Mouse (Mus musculus) limb, embryonic 13.5 days (tissue): ENCODE measurements around the gene Gns. TPM values are rescaled to one million over a fixed set of nuclear protein-coding genes. Genes with fewer than 3 reads are reported as not detected.
A peak's percentile ranks its signal among the peaks of the same experiment; 100 is the strongest.

ENCODE experiments used
- ATAC-seq: fragments of 200-750 bp; cut with Nextera tagmentation; 2 replicates; pipeline ENCODE4 v1.8.0; 2017; ENCODE audit warnings: low read depth, moderate number of reproducible peaks, moderate TSS enrichment; ENCODE audit not compliant: low FRiP score
- H3K27ac ChIP-seq: fragments of 300-500 bp; sonication (generic); 2 replicates; pipeline ENCODE4 v1.5.1; 2015; ENCODE audit warnings: inconsistent platforms, mild to moderate bottlenecking, moderate library complexity
- H3K27me3 ChIP-seq: fragments of 300-500 bp; sonication (generic); 2 replicates; pipeline ENCODE4 v1.6.1; 2015; ENCODE audit warnings: mild to moderate bottlenecking, inconsistent platforms
- H3K36me3 ChIP-seq: fragments of 300-500 bp; sonication (generic); 2 replicates; pipeline ENCODE4 v1.6.1; 2015; ENCODE audit warnings: inconsistent platforms, mild to moderate bottlenecking, moderate library complexity
- H3K4me1 ChIP-seq: fragments of 300-500 bp; sonication (generic); 2 replicates; pipeline ENCODE4 v1.6.1; 2015; ENCODE audit warnings: inconsistent platforms
- H3K4me2 ChIP-seq: fragments of 300-500 bp; sonication (generic); replicated peaks from 2 replicates; pipeline ENCODE4 v1.6.1; 2015; ENCODE audit warnings: inconsistent platforms, mild to moderate bottlenecking, moderate library complexity
- H3K4me3 ChIP-seq: fragments of 300-500 bp; sonication (generic); 2 replicates; pipeline ENCODE4 v1.5.1; 2015; ENCODE audit warnings: moderate library complexity, mild to moderate bottlenecking, inconsistent platforms
- H3K9ac ChIP-seq: fragments of 300-500 bp; sonication (generic); 2 replicates; pipeline ENCODE4 v1.6.1; 2015; ENCODE audit warnings: mild to moderate bottlenecking, inconsistent platforms
- H3K9me3 ChIP-seq: fragments of 300-500 bp; sonication (generic); 2 replicates; pipeline ENCODE4 v1.6.1; 2016; ENCODE audit warnings: inconsistent platforms
- WGBS: fragments of 180-500 bp; shearing (Covaris S2); methylation state at CpG from one replicate; pipeline ENCODE4 v1.1.7; 2015; 5-methylcytosine and 5-hydroxymethylcytosine counted together
- polyA plus RNA-seq: library from polyadenylated mRNA; unstranded; fragments of >200 nt; fragmentation: Nextera tagmentation; extraction: Ambion mirVana; gene quantifications from 2 replicates; pipeline ENCODE4 v1.2.1, GENCODE M21; 2015

Gns gene
- polyA plus RNA-seq, 1 experiment from 2014 or later, result 45.8 TPM

GRCm38 (mm10) chr10:121435546-121436257 is 70.8 kb downstream of the Gns start:
- 14% methylated on average over 28 of the region's 28 CpGs for WGBS
- Histone ChIP-seq H3K4me1 (peaks cover 73% of the 10 kb centered on the region), H3K9me3 (no peaks in the 10 kb centered on the region), H3K4me3 (peak overlapping the region; percentile 24), H3K27ac (peak overlapping the region; percentile 82), H3K9ac (peak overlapping the region; percentile 13; the same call in 1 of the 2 replicates), H3K4me2 (peak overlapping the region; percentile 58), H3K27me3 (no peaks in the 10 kb centered on the region), H3K36me3 (no peaks in the 10 kb centered on the region)
- ATAC-seq, result no peak

- Histone ChIP-seq H3K4me3 (no peak overlapping the region), H3K4me2 (peak overlapping the region; percentile 58), H3K27me3 (no peaks in the 10 kb centered on the region), H3K4me1 (peaks cover 71% of the 10 kb centered on the region), H3K27ac (peak overlapping the region; percentile 82), H3K9me3 (no peaks in the 10 kb centered on the region), H3K9ac (no peak overlapping the region), H3K36me3 (no peaks in the 10 kb centered on the region)
- peak; percentile 37; the same call in 1 of the 2 replicates for ATAC-seq
- WGBS, result 7% methylated on average over 8 of the region's 8 CpGs
Observed at GRCm38 (mm10) chr10:121436258-121436645, 71.4 kb downstream of the Gns start.

GRCm38 (mm10) chr10:121436693-121437092 is 71.8 kb downstream of the Gns start:
- H3K36me3 ChIP-seq, result no peaks in the 10 kb centered on the region
- ATAC-seq, result peak; percentile 60; the same call in 1 of the 2 replicates
- peaks cover 70% of the 10 kb centered on the region for H3K4me1 ChIP-seq
- no peaks in the 10 kb centered on the region for H3K27me3 ChIP-seq
- peak overlapping the region; percentile 82 for H3K27ac ChIP-seq
- 7% methylated on average over 4 of the region's 4 CpGs for whole genome bisulfite sequencing
- H3K4me2 ChIP-seq, result peak overlapping the region; percentile 58
- H3K9me3 ChIP-seq, result no peaks in the 10 kb centered on the region
- H3K4me3 ChIP-seq, result no peak overlapping the region
- H3K9ac ChIP-seq, result no peak overlapping the region

GRCm38 (mm10) chr10:121438109-121438508 is 73.2 kb downstream of the Gns start:
- Histone ChIP-seq H3K27ac (no peak overlapping the region), H3K4me1 (peaks cover 64% of the 10 kb centered on the region)

GRCm38 (mm10) chr10:121439310-121439731 is 74.4 kb downstream of the Gns start:
- Histone ChIP-seq H3K4me1 (peaks cover 62% of the 10 kb centered on the region), H3K36me3 (no peaks in the 10 kb centered on the region), H3K9me3 (no peaks in the 10 kb centered on the region), H3K27ac (no peak overlapping the region), H3K9ac (no peak overlapping the region), H3K27me3 (no peaks in the 10 kb centered on the region), H3K4me3 (no peak overlapping the region), H3K4me2 (no peak overlapping the region)
- WGBS, result 88% methylated on average over 12 of the region's 12 CpGs
- ATAC-seq, result no peak

More at GRCm38 (mm10) chr10:121438109-121438508, 73.2 kb downstream of the Gns start:
- H3K36me3 ChIP-seq, result no peaks in the 10 kb centered on the region
- H3K9ac ChIP-seq, result no peak overlapping the region
- H3K9me3 ChIP-seq, result no peaks in the 10 kb centered on the region
- no peak overlapping the region for H3K4me3 ChIP-seq
- no peak for ATAC-seq
- WGBS, result 61% methylated on average over 6 of the region's 8 CpGs
- H3K27me3 ChIP-seq, result no peaks in the 10 kb centered on the region
- H3K4me2 ChIP-seq, result no peak overlapping the region

GRCm38 (mm10) chr10:121443791-121444190 is 78.9 kb downstream of the Gns start:
- Histone ChIP-seq H3K4me3 (no peak overlapping the region), H3K27me3 (no peaks in the 10 kb centered on the region), H3K4me2 (no peak overlapping the region), H3K36me3 (no peaks in the 10 kb centered on the region), H3K27ac (peak overlapping the region; percentile 1; the same call in 1 of the 2 replicates), H3K4me1 (peaks cover 36% of the 10 kb centered on the region), H3K9me3 (no peaks in the 10 kb centered on the region), H3K9ac (no peak overlapping the region)
- 92% methylated on average over 9 of the region's 9 CpGs for WGBS
- no peak for ATAC-seq

GRCm38 (mm10) chr10:121444198-121444597 is 79.3 kb downstream of the Gns start:
- H3K4me2 ChIP-seq, result no peak overlapping the region
- 93% methylated on average over 7 of the region's 7 CpGs for WGBS
- ATAC-seq, result no peak
- no peaks in the 10 kb centered on the region for H3K36me3 ChIP-seq
- peak overlapping the region; percentile 1; the same call in 1 of the 2 replicates for H3K27ac ChIP-seq
- no peaks in the 10 kb centered on the region for H3K27me3 ChIP-seq
- no peaks in the 10 kb centered on the region for H3K9me3 ChIP-seq
- H3K9ac ChIP-seq, result no peak overlapping the region
- peaks cover 36% of the 10 kb centered on the region for H3K4me1 ChIP-seq
- H3K4me3 ChIP-seq, result no peak overlapping the region

- H3K27me3 ChIP-seq, result no peaks in the 10 kb centered on the region
- no peaks in the 10 kb centered on the region for H3K36me3 ChIP-seq
- 89% methylated on average over 8 of the region's 8 CpGs for WGBS
- no peak overlapping the region for H3K4me3 ChIP-seq
- no peaks in the 10 kb centered on the region for H3K9me3 ChIP-seq
- peaks cover 27% of the 10 kb centered on the region for H3K4me1 ChIP-seq
- H3K4me2 ChIP-seq, result no peak overlapping the region
- no peak overlapping the region for H3K9ac ChIP-seq
- ATAC-seq, result no peak
- no peak overlapping the region for H3K27ac ChIP-seq
Observed at GRCm38 (mm10) chr10:121445808-121446207, 80.9 kb downstream of the Gns start.

Other genes starting within 250 kb of the Gns start
- 0.64 and 1.0 TPM in 2 replicates for gene Tbc1d30, start 13.8 kb upstream of the Gns start, polyA plus RNA-seq
- gene Rassf3, start 111.3 kb downstream of the Gns start, polyA plus RNA-seq, result 17.8 and 18.1 TPM in 2 replicates
- 31.1 and 32.5 TPM in 2 replicates for gene Tbk1, start 221.7 kb downstream of the Gns start, polyA plus RNA-seq